Mouse (Mus musculus): Measurements from ENCODE around the gene Gls.

Gls gene

DNA sequence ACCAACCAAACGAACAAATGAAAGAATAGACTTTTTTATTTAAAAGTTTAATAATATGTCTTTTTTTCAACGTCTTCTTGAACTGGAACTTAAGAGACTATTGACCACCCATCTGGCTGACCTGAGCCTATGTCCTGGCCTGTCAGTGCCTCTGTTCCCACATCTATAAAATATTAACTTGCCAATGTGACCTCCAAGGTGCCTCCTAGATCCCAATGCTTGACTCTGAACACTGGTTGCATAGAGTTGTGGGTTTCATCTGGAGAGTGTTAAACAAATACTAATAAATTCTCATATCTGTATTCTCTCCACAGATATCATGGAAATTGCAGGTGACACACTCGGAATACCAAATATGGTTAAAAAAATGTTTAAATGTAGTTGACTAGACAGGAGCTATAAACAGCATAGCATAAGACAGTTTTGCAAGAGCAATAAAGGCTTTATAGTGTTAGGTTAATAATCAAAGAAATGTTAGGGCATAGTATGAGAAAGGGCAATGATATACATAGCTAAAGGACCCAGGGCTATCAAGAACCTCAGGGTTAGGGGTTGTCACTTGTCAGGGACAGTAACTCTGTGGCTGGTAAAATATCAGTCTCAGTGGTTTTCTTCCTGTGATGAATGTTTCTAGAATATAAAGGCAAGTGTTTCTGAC is 16.0 kb upstream of the Gls start:
- DNase-seq (ENCODE audit: low read depth): no peak

DNA sequence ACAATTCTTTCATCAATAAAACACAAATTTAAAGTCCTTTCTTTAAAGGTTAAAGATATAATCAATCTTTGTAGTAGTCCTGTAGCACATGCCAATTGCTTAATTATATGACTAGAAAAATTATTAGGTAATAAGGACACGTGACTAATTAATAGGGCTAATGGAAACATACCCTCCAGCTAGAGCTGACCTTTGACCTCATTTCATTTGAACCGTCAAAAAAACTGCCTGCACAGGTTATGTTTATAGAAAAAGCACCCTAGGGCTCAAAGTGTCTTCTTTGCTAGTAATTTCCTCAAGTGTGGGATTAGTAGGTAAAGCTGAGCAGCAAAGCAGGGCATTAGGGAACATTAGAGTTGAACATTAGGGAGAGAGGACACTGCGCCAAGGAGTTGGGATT is 9.2 kb upstream of the Gls start:
- DNase-seq (ENCODE audit: low read depth): no peak

DNA sequence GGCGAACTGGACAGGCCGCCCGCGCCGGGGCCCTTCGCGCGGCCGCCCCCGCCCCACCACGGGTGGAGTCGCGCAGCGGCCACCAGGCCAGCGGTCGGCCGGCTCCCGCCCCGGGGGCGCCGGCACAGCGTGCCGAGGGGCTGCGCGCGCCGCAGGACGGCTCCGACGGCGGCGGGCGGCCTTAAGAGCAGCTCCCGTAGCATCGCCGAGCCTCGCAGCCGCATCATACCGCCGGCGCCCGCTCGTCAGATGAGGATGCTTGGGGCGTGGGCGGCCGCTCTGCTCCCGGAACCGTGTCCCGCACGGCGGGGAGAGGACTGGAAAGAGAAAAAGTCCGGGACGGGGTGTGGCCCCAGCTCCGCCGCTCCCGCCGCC is 279 bp downstream of the Gls start:
- no peak for DNase-seq (ENCODE audit: low read depth)

DNA sequence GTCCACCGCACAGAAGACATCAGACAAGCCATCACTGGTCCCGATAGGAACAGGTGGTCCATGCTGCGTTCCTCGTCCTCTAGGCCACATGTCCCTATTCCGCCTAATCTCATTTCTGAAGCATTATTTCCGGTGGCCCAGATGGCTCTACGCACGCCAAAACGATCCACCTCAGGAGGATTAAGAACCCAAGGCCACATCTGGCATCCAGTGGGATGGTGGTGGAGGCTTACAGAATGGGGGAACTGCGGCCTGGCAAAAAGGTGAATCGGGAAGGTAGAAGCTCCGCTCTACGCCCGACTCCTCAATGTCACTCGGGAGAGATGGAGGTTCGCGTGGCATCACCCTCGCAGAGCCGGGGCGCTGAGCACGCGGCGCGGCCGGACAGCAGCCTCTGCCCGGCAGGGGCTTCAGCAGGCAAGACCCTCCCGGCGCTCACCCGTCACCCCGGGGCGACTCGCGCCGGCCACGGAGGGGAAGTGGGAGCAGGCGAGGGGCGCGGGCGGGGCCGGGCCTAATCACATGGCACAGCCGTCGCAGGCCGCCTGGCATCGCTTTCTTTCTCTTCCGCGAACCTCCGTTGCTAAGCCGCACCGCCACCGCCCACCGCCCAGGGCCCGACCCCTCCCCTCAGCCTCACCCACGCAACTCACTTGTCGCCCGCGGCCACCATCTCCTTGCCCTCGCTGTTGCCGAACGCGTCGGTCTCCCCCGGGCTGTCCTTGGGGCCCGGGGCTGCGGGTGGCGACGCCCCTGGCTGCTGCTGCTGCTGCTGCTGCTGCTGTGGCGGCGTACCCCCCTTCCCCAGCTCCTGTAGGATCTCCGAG is 880 bp downstream of the Gls start:
- no peak for DNase-seq (ENCODE audit: low read depth)

DNA sequence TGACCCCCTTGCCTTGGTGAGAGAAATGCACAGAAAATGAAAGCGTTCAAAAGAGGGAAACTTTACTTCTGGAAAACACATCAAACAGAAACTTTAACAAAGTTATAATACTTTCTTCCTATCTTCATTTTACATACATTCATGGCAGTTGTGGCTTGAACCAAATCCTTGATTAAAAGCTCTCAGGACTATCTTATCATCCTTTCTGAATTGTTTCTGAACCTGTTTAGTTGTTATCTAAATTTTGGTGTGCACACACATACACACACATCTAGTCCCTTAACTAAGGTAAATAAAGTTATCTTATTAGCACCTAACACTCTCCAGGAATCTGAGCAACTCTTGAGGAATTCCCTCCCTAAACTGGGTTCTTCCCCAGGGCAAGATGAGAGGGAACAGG is 2.6 kb downstream of the Gls start:
- DNase-seq (ENCODE audit: low read depth): no peak

DNA sequence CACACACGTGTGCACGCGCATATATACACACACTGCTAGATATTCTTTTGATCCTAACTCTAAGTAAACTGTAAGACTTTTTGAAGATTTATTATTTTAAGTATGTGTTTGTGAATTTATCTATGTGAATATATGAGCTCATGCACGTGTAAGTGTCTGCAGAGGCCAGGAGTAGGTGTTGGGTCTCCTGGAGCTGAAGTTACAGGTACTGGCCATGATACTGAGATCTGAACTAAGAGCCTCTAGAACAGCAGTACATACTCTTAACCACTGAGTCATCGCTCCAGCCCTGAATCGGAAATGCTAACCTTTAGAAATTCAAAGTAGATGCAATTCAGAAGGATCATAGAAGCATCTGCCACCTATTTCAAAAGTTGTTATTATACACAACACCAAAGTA is 4.9 kb downstream of the Gls start:
- DNase-seq (ENCODE audit: low read depth): no peak

DNA sequence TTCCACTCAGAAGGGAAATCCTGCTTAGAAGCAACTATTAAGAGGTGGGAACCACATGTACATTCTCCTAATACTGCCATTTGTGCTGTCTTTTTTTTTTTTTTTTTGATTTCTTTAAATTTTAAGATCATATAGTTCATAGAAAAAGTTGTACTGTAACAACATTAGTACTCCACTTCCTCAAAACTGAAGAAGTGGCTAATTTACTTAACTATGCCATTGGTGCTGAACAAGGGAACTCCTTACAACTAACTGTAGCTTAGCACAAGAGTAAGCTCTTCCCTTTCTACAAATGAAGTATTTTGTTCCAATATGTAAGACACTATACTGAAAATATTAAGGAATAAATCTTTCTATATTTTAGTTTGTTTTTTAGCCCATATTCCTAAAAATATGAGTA is 6.6 kb downstream of the Gls start:
- no peak for DNase-seq (ENCODE audit: low read depth)

DNA sequence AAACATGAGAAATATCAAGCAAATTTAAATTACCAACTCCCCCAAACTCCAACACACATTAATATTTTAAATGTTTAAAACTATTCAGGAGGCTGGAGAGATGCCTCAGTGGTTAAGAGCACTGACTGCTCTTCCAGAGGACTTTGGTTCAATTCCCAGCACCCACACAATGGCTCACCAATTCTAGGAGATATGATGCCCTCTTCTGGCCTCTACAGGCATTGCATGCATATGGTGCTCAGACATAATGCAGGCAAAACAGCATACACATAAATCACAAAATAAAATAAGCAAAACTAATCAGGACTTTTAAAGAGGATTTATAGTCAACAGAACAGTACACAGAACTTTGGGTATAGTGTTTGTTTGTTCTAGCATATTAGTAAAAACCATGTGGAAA is 16.3 kb downstream of the Gls start:
- no peak for DNase-seq (ENCODE audit: low read depth)

DNA sequence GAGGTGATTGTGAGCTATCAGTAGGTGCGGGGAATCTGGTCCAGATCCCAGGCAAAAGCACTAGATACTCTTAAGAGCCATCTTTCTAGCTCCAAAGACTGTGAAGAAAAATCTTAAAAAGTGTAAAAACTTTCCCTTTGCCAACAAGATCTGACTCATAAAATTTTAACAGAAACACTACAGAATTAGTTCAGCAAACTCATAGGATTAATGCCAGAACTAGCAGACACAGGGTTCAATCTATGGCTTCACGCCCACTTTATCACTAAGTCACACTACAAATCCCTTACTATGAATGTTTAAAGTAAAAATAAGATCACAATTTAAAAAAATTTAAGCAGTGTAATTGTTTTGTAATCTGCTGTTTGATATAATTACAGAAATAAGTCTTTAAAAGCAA is 50.0 kb downstream of the Gls start:
- no peak for DNase-seq (ENCODE audit: low read depth)

DNA sequence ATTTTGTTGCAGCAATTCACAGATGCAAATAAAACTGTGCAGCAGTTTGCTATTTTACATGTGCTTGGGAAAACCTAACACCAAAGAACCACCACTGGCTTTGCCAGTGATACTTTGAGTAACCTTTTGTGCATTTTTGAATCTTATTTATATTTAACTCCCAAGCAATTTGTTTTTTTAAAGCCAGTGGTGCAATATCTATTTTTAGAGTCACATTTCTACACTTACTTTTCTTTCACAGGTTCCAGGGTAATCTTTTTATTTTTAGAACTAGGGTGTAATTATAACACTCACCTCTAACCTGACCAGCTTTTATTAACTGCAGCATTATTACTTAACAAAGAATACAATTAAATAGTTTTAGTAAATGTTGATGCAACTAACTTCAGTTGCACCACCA is 51.0 kb downstream of the Gls start:
- DNase-seq (ENCODE audit: low read depth): no peak

DNA sequence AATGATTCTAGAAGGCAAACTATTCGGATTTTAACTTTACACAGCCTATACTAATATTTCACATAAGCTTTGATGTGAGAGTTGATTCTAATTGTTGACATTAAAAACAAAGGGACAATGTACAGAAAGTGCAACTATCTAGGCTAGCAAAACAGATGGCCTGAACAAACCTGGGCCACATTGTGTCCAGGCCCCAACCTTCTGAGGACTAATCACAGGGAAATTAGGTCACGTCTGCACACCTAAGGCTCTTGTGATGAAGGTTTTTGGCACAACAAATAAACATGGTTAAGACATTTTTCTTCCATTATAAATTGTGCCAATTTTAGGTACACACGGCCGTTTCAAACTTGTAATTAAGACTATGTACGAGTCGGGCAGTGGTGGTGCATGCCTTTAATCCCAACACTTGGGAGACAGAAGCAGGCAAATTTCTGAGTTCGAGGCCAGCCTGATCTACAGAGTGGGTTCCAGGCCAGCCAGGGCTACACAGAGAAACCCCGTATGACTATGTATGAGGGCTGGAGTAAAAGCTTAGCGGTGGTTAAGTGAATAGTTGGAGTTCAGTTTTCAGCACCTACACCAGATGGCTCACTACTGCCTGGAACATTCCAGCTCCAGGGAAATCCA is 53.0 kb downstream of the Gls start:
- no peak for DNase-seq (ENCODE audit: low read depth)

DNA sequence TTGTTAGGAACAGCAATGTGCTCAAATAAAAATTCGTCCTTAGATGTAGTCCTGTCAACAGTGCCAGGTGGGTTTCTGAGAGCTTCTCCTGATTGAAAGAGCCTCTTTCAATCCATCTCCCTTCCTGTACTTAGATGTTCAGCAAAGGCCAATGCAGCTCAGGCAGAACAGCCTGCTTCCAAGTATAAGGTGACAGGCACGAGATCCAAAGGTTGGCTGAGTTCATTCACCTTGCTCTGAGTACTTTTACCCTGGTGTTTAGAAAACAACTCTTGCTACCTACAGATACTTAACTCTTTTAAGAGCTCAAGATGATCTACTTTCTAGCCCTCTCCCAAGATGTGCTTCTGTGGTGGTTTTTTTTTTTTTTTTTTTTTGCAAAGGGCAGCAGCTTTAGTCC is 56.0 kb downstream of the Gls start:
- DNase-seq (ENCODE audit: low read depth): no peak

DNA sequence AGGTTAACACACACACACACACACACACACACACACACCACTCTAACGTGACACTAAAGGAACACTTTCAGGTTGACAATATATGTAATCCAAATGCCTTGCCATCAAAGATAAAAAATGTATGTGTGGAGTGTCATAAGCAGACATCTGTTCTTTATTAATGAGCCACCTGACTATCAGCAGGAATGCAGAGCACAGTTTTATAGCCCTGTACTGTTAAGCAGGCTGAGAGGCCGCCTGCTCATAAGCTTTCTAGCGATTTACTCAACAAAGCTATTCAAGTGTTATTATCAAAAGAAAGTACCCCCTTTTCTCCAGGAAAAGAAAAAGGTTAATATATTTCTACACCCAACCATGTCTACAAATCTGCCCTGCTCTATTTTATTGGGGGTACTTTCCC is 57.0 kb downstream of the Gls start:
- DNase-seq (ENCODE audit: low read depth): no peak

DNA sequence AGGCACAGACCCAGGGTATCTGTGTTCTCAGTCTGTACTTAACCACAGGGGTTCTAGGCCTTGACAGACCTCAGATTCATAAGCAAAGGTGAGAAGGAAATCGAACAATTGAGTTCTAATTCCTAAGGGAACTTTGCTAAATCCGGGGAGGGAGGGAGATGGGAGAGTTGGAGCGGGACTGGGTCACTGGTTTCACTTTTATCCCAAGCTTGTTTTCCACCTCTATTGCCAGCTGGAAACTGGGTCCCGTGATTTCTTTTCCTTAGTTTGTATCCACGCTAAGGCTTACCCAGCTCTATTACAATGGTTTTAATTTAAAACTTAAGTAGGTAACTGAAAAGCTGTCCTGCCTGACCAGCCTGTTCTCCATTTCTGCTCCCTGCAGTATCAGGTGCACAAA is 57.7 kb downstream of the Gls start:
- no peak for DNase-seq (ENCODE audit: low read depth)

DNA sequence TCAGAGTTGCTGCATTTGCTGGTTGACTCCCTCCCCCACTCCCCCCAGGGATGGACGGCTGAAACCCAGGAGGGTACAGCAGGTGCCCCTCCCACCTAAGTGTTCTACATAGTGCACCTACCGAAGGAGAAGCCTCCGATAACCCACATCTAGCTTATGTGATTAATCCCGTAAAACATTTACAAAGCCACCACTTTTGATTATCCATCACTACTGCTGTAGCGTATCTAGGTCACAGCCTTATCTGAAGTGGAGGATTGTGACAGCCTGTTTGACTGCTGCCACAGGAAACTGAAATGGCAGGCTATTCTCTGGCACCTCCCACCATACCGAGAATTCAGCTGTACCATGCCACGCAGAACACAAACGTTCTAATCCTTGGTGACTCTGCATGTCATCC is 61.8 kb downstream of the Gls start:
- no peak for DNase-seq (ENCODE audit: low read depth)

DNA sequence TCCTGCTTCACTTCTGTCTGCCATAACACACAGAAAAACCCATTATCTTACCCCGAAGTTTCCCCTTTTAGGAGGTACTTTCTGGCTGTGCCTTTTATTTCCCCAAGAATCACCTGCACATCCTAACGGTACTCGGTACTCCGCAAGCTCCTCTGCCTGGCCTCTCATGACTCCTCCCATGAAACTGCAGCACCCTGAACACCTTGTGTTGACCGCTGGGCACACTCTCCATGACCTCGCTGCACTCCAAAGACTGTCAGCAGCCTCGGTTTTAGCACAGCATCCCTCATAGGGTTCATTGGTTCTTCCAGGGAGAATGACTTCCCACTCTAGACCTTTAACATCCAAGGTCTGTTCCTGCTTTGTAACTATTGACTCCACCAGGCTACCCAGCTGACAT is 62.3 kb downstream of the Gls start:
- no peak for DNase-seq (ENCODE audit: low read depth)

DNA sequence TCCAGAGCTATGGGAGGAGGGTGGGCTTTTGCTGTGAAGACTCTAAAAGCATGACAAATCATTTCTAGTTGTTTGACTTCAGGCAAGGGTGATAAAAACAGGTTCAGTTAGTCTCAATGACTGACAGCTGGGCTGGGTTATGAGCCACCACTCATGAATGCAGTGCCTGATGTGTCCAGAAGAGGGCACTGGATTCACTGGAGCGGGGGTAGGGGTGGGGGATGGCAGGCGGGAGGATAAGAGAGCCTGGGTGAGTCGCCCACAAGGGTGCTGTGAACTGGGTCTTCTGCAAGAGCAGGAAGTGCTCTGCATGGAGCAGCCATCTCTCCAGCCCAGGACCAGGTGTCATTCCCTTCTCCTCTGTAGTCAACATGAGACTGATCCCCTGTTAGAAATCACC is 63.0 kb downstream of the Gls start:
- peak; percentile 53 for DNase-seq (ENCODE audit: low read depth)

DNA sequence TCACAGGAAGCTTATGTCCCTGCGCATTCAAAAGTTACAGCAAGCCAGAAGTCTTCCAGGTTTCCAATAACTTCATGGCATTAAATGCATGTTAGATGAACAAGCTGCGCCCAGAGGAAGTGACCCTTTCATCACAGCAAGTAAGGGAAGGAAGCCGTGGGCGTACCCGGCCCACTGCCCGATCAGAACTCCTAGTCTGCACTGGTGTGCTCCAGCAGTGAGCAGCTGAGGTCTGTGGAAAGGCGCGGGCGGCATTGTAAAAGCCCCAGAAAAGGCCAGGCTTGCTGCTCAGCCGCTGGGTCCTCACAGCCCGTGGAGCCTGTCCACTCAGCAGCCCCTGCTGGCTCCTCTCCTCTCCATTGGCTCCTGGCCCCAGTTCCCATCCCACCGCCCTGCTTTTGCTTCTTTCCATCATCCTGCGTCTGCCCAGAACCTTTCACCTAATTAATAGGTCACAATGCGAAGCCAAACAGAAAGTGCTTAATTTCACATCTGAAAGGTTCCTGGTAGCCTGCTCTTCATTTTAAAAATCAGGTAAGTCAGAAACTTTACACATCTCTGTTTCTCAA is 66.3 kb downstream of the Gls start:
- DNase-seq (ENCODE audit: low read depth): no peak

DNA sequence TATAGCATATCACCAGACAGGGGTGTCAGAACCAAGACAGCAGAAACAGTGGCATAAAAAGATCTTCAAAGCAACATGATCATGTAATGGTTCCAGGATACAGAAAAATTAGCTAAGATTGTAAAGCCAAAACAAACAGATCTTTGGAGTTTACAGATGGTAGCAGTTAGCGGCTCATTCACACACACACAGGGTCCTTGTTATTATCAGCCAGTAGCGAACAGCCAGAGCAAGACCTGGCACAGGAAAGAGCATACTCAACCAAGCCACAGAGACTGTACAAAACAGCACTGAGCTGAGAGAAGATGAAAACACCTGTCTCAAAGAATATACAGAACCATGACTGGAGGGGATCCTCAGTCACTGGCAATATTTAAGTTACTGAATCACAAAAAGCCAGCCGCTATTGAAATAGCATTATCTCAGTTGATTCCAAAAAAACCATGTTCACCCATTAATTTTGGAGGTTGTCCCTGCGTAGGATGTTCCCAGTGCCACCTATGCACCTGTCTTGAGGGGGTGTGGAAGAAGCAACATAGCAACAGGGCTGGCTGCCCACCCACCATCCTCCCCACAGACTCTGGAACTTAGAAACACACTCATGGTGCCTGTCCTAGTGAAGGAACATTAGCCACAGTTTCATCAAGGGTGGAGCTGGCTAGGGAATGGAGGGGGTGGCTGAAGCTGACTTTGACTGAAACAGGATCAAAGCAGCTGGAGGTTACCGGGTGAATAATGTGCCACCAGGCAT is 69.2 kb downstream of the Gls start:
- DNase-seq (ENCODE audit: low read depth): no peak

DNA sequence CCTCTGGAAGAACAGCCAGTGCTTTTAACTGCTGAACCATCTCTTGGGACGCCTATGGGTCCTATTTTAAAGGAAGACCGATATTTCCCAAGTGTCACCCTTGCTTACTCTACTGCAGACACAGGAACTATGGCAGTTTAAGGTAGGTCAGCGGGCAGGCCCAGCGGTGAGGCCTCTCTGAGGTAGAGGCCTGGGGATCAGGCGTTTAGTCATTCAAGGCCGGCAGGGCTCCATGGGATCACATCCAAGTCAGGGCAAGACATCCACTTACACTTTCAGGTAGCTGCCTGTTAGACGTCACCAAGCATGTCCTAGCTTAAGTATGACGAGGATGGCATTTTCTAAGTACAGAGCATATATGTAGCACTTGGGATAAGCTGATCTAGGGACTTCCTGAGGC is 71.9 kb downstream of the Gls start:
- DNase-seq (ENCODE audit: low read depth): no peak

DNA sequence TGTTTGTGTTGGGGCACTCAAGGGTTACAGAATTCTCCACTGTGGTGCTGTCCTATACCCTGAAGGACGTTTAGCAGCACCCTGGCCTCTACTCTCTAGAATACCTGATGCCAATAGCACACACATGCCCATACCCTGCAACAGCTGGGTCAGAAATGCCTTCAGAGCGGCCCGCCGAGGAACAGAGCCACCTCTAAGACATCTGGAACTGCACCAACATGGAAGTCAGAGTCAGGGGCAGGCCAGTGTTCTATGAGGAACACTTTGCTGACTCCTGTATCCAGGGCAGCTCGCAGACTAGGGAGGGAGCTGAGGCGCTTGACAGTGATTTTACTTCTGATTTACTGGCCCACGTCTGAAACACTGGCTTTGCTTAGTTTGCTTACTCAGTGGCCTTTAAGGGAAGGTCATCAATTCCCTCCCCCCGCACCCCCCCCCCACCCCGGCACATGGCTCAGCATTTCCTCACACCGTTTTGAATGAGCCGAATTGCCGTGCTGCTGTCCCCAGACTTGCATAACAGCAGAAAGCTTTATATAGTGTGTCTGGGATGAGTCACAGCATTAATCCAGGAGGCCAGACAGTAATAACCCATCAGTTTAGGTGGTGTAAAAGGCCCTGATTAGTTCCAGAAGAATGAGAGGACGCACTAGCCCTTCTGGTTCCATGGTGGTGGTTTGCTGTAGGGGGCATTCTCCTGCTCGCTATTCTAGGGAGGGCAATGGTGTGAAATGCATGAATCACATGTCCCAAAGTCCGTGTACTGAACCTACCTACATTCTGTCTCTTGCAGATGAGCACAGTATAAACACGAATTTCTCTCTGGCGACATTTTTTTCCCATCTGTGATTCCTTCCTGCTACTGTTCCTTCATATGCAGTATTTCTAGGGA is 74.3 kb downstream of the Gls start:
- no peak for DNase-seq (ENCODE audit: low read depth)
